Mouse (Mus musculus) thymus, adult 2 months (tissue): ENCODE data around the gene Tom1l2.

ENCODE experiments used
- CTCF ChIP-seq: fragments of 200-500 bp; IDR thresholded peaks from 2 replicates; pipeline ENCODE4 v1.5.1; 2012; ENCODE audit warnings: mild to moderate bottlenecking, control low read depth, low read length, moderate library complexity, borderline replicate concordance; ENCODE audit not compliant: control insufficient read depth, poor library complexity, insufficient read depth; ENCODE audit errors: extremely low read depth
- POLR2A ChIP-seq: fragments of 200-500 bp; IDR thresholded peaks from 2 replicates; pipeline ENCODE4 v1.6.1; 2012; ENCODE audit warnings: mild to moderate bottlenecking, low read length, control low read depth, moderate library complexity; ENCODE audit not compliant: control insufficient read depth, poor library complexity, insufficient read depth; ENCODE audit errors: extremely low read depth

DNA sequence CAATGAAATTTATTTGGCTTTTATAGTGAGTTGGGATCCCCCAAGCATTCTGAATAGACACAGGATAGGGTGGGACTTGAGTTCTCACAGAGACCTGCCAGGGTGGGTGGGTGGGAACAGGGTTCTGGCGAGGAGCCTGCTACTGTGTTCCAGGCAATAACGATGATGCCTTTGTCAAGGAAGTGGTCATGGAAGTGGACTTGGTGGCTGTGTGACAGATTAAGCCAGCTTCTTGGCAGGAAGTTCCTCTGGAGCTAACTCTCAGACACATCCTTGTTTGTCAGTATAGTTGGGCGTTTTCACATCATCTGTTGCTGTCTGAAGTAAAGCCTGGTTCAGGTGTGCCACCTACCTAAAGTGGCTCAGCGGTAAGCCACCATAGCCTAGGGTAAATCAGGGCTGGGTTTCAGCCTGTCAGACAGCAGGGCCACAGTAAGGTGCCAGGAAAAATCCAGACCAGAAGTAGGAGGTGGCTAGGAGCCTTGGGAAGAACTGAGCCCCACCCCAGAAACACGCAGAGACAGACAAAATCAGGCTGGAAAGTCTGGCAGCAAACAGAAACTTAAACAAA lies 8.0 kb upstream of the Tom1l2 start:
- TF ChIP-seq CTCF (no peak), POLR2A (no peak)
